In the genomic region with DNA sequence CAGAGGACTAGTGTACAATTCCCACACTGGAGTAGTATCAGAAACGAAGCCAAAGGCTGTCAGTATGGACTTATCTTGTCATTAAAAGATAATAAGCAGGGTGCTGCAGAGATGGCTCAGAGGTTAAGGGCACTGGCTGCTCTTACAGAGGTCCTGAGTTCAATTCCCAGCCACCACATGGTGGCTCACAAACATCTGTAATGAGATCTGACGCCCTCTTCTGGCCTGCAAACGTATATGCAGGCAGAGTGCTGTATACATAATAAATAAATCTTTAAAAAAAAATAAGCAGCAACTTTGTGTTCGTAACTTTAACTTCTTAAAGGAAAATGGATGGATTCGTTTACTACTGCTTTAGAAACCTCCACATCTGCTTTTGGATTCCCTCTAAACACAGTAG, we compare ENCODE assay signal across 29 mouse cellular contexts. TPM values are rescaled to one million over a fixed set of nuclear protein-coding genes. Genes with fewer than 3 reads are reported as not detected.
A peak's percentile ranks its signal among the peaks of the same experiment; 100 is the strongest.
DNase-seq lines count a peak whose midpoint lies in the region; ATAC-seq and TF ChIP-seq lines count a peak whose summit lies in the region.
"Had no signal": no experiment of that assay in that cellular context is flagged by ENCODE, and none has a peak within 500 bp of the region (broad histone marks: within the 10 kb centered on the region; RNA-seq: fewer than 3 reads in every experiment).

No protein-coding gene starts in this region.

- no peaks in the 10 kb centered on the region for H3K79me2 ChIP-seq in CH12.LX (replicated peaks; ENCODE audit: control insufficient read depth, extremely low read depth, insufficient read depth, poor library complexity, severe bottlenecking)
- H3K79me2 ChIP-seq in MEL (ENCODE audit: control insufficient read depth, insufficient read depth, low read length, poor library complexity) = no peaks in the 10 kb centered on the region

- H3K27me3 ChIP-seq in lung, postnatal 0 days (replicated peaks; ENCODE audit: insufficient read depth, low read length) = no peaks in the 10 kb centered on the region
- no peaks in the 10 kb centered on the region for H3K27me3 ChIP-seq in CH12.LX (replicated peaks)
- H3K27me3 ChIP-seq in MEL (ENCODE audit: control insufficient read depth in 1 of 2, insufficient read depth in 2 of 2, low read length in 2 of 2) = no peaks in the 10 kb centered on the region
- H3K27me3 ChIP-seq in kidney, adult 2 months (replicated peaks; ENCODE audit: control insufficient read depth, insufficient read depth, low read length) = no peaks in the 10 kb centered on the region

- no peak for TF ChIP-seq EP300 in lung, postnatal 0 days (IDR thresholded peaks at IDR 0.05)
- no peak for TF ChIP-seq EP300 in CH12.LX (IDR thresholded peaks at IDR 0.05; ENCODE audit: low read length)
- TF ChIP-seq EP300 in MEL (IDR thresholded peaks at IDR 0.05; ENCODE audit: low read depth in 1 of 2, low read length in 2 of 2) = no peak

- H3K4me3 ChIP-seq in layer of hippocampus, adult 2 months = no peak overlapping the region
- H3K4me3 ChIP-seq in lung, postnatal 0 days (ENCODE audit: low read depth, low read length) = no peak overlapping the region
- H3K4me3 ChIP-seq in CH12.LX (replicated peaks in 1 of 3; ENCODE audit: low read depth in 2 of 3, low read length in 2 of 3, poor library complexity in 1 of 3) (no peak overlapping the region), MEL (ENCODE audit: control insufficient read depth in 1 of 2, insufficient read depth in 1 of 2, low read depth in 2 of 2, low read length in 2 of 2) (no peak overlapping the region)
- no peak overlapping the region for H3K4me3 ChIP-seq in kidney, adult 2 months (ENCODE audit: insufficient read depth, low read depth, low read length)
- H3K4me3 ChIP-seq: forebrain, embryonic 10.5 days; forebrain, embryonic 13.5 days; heart, adult 2 months; heart, embryonic 10.5 days; hindbrain, embryonic 12.5 days; hindbrain, embryonic 15.5 days had no signal

- no peaks in the 10 kb centered on the region for H3K4me1 ChIP-seq in lung, postnatal 0 days (ENCODE audit: insufficient read depth, low read depth, low read length)
- H3K4me1 ChIP-seq in CH12.LX (ENCODE audit: control insufficient read depth in 1 of 2, insufficient read depth in 2 of 2) = peaks cover 0 to 4% of the 10 kb centered on the region in 2 experiments; a peak in 1 of 4 replicates
- peaks cover 0 to 14% of the 10 kb centered on the region in 2 experiments; a peak in 2 of 4 replicates for H3K4me1 ChIP-seq in MEL (ENCODE audit: control insufficient read depth in 1 of 2, insufficient read depth in 2 of 2, low read length in 2 of 2)
- H3K4me1 ChIP-seq in kidney, adult 2 months (ENCODE audit: control insufficient read depth, insufficient read depth, low read length) = no peaks in the 10 kb centered on the region
- H3K4me1 ChIP-seq: hindbrain, embryonic 12.5 days; hindbrain, embryonic 15.5 days had no signal

- DNase-seq in layer of hippocampus, adult 2 months (ENCODE audit: low spot score in 2 of 2) = no peak
- no peak for DNase-seq in layer of hippocampus, adult 8-10 months (ENCODE audit: low spot score in 2 of 2)
- no peak for DNase-seq in lung, postnatal 0 days (ENCODE audit: low spot score)
- no peak for DNase-seq in lung, postnatal 10 days
- DNase-seq in CH12.LX (ENCODE audit: extremely low read depth) = no peak
- DNase-seq in MEL (ENCODE audit: low read depth, low spot score) = no peak
- no peak for DNase-seq in kidney, adult 2 months
- no peak for DNase-seq in urinary bladder, postnatal 36 days (ENCODE audit: low spot score in 2 of 2)
- DNase-seq: adrenal gland, adult 8-10 months; adrenal gland, postnatal 36 days; B cell, adult 2 months; cerebellum, adult 18-20 months; cerebellum, adult 9-10 months; cerebellum, postnatal 14 days; gastrocnemius, postnatal 10 days; gastrocnemius, postnatal 36 days; heart, adult 2 months had no signal

- TF ChIP-seq RAD21 in CH12.LX (IDR thresholded peaks at IDR 0.05; ENCODE audit: low read depth, low read length) (no peak; the same call in 1 of the 2 replicates), MEL (IDR thresholded peaks at IDR 0.05; ENCODE audit: low read depth, low read length) (peak; percentile 39)

- H3K9me3 ChIP-seq in lung, postnatal 0 days (ENCODE audit: low read length) = no peaks in the 10 kb centered on the region
- H3K9me3 ChIP-seq in CH12.LX (replicated peaks; ENCODE audit: low read length) (no peaks in the 10 kb centered on the region), MEL (replicated peaks; ENCODE audit: insufficient read depth, low read length) (no peaks in the 10 kb centered on the region)
- H3K9me3 ChIP-seq: forebrain, embryonic 10.5 days; forebrain, embryonic 13.5 days; heart, embryonic 10.5 days; hindbrain, embryonic 12.5 days; hindbrain, embryonic 15.5 days had no signal

- TF ChIP-seq POLR2A in CH12.LX (IDR thresholded peaks at IDR 0.05; ENCODE audit: low read depth, low read length) (no peak), MEL (IDR thresholded peaks at IDR 0.05; ENCODE audit: control insufficient read depth in 1 of 2, insufficient read depth in 1 of 2, low read depth in 1 of 2, low read length in 2 of 2, poor library complexity in 1 of 2) (no peak)
- no peak for TF ChIP-seq POLR2A in kidney, adult 2 months (IDR thresholded peaks at IDR 0.05; ENCODE audit: low read depth, low read length)

- peak; percentile 35 for TF ChIP-seq CTCF in layer of hippocampus, adult 2 months (conservative IDR thresholded peaks at IDR 0.05)
- TF ChIP-seq CTCF in lung, postnatal 0 days (IDR thresholded peaks at IDR 0.05) = 0 out of 2 replicates have a peak, but pooled peaks have one; percentile 4
- TF ChIP-seq CTCF in CH12.LX (conservative IDR thresholded peaks at IDR 0.05 in 1 of 2, IDR thresholded peaks at IDR 0.05 in 1 of 2; ENCODE audit: low read depth in 2 of 2, low read length in 2 of 2) (peak in 1 of 2 experiments; percentile 46; a peak in 2 of 4 replicates), MEL (IDR thresholded peaks at IDR 0.05 in 2 of 3, conservative IDR thresholded peaks at IDR 0.05 in 1 of 3; ENCODE audit: control insufficient read depth in 1 of 3, insufficient read depth in 1 of 3, low read depth in 2 of 3, low read length in 3 of 3, poor library complexity in 1 of 3, severe bottlenecking in 1 of 3) (peak in 1 of 3 experiments; percentile 47; a peak in 2 of 6 replicates)
- TF ChIP-seq CTCF in kidney, adult 2 months (conservative IDR thresholded peaks at IDR 0.05; ENCODE audit: insufficient read depth, insufficient read length, low read depth, low read length) = no peak

- no peak overlapping the region for H3K9ac ChIP-seq in lung, postnatal 0 days (replicated peaks; ENCODE audit: low read depth)
- H3K9ac ChIP-seq in CH12.LX (ENCODE audit: insufficient read depth, low read depth) (no peak overlapping the region), MEL (ENCODE audit: control insufficient read depth, low read depth, low read length, poor library complexity, severe bottlenecking) (no peak overlapping the region)
- H3K9ac ChIP-seq: forebrain, embryonic 13.5 days; hindbrain, embryonic 12.5 days; hindbrain, embryonic 15.5 days had no signal

- no peak for ATAC-seq in lung, postnatal 0 days
- ATAC-seq: activated CD4-positive, CD25-positive, alpha-beta regulatory T cell, adult 4 months; forebrain, embryonic 13.5 days; forebrain, embryonic 16.5 days had no signal

- no peak overlapping the region for H3K4me2 ChIP-seq in lung, postnatal 0 days (replicated peaks; ENCODE audit: low read depth, low read length)
- H3K4me2 ChIP-seq in CH12.LX (ENCODE audit: insufficient read depth, low read depth, poor library complexity, severe bottlenecking) = no peak overlapping the region
- H3K4me2 ChIP-seq: forebrain, embryonic 13.5 days; hindbrain, embryonic 12.5 days; hindbrain, embryonic 15.5 days had no signal

- dilution Hi-C loops in CH12.LX (cut with MboI; ENCODE audit: extremely low pct_ligation_motif_present, extremely low pct_unique_long_range_greater_than_20kb, low sequenced_read_pairs) = no loop called here

- in situ Hi-C loops in CH12.LX (cut with MboI; ENCODE audit: low pct_ligation_motif_present, low pct_unique_long_range_greater_than_20kb, low sequenced_read_pairs) = loop anchor here (25.0 kb wide), 1 partner anchor 723 kb away; no protein-coding TSS in a partner anchor

- WGBS in lung, postnatal 0 days = 39% methylated on average over 5 of the region's 5 CpGs
- 64% methylated on average over 5 of the region's 5 CpGs for WGBS in kidney, adult 2 months

- no peaks in the 10 kb centered on the region for H3K36me3 ChIP-seq in lung, postnatal 0 days (ENCODE audit: insufficient read depth, low read length)
- no peaks in the 10 kb centered on the region for H3K36me3 ChIP-seq in CH12.LX (replicated peaks in 1 of 2; ENCODE audit: control insufficient read depth in 1 of 2, insufficient read depth in 1 of 2, low read length in 1 of 2)
- H3K36me3 ChIP-seq in MEL (ENCODE audit: control insufficient read depth in 1 of 2, insufficient read depth in 2 of 2, low read length in 2 of 2) = peaks cover 0 to 5% of the 10 kb centered on the region in 2 experiments; a peak in 2 of 4 replicates
- no peaks in the 10 kb centered on the region for H3K36me3 ChIP-seq in kidney, adult 2 months (ENCODE audit: control insufficient read depth, insufficient read depth, low read length)
- H3K36me3 ChIP-seq: forebrain, embryonic 10.5 days; heart, embryonic 10.5 days; hindbrain, embryonic 12.5 days; hindbrain, embryonic 15.5 days had no signal

- H3K27ac ChIP-seq in layer of hippocampus, adult 2 months = no peak overlapping the region
- H3K27ac ChIP-seq in lung, postnatal 0 days (ENCODE audit: low read length) = no peak overlapping the region
- no peak overlapping the region for H3K27ac ChIP-seq in CH12.LX (ENCODE audit: insufficient read depth, low read depth)
- no peak overlapping the region for H3K27ac ChIP-seq in MEL (ENCODE audit: control insufficient read depth, low read depth, low read length)
- no peak overlapping the region for H3K27ac ChIP-seq in kidney, adult 2 months (ENCODE audit: insufficient read depth, low read depth, low read length)
- H3K27ac ChIP-seq: forebrain, embryonic 10.5 days; forebrain, embryonic 13.5 days; heart, adult 2 months; heart, embryonic 10.5 days; hindbrain, embryonic 12.5 days; hindbrain, embryonic 15.5 days had no signal

TF ChIP-seq in CH12.LX, 34 proteins besides CTCF, POLR2A, EP300 and RAD21 (continues in another document):
- TF ChIP-seq IRF4 (IDR thresholded peaks at IDR 0.05; ENCODE audit: low read depth, low read length) = no peak

TF ChIP-seq in MEL, 35 proteins besides CTCF, POLR2A, EP300 and RAD21 (continues in another document):
- TF ChIP-seq USF1 (IDR thresholded peaks at IDR 0.05; ENCODE audit: low read depth, low read length) (no peak), GABPA (IDR thresholded peaks at IDR 0.05; ENCODE audit: low read depth, low read length) (no peak)

RNA-seq across cellular contexts. Expression of a gene that starts 44.0 kb away (rescaled TPM):
- total RNA-seq in layer of hippocampus, adult 2 months (2021) = 10 to 100 TPM; 26.6 to 29.8 TPM
- total RNA-seq in layer of hippocampus, adult 8-10 months (2022) = 10 to 100 TPM; 17.4 to 25.8 (median 21.9) TPM
- not detected in 2 replicates for polyA plus RNA-seq in lung, postnatal 0 days (2015; fragmentation: Nextera tagmentation; extraction: Ambion mirVana)
- not detected in 2 replicates for total RNA-seq in CH12.LX (2012; rRNA removed)
- total RNA-seq in CH12.LX (2014; rRNA removed) = not detected in 2 replicates
- polyA plus RNA-seq in CH12.LX (2012; ENCODE audit: insufficient read length, low read depth) = not detected in 2 replicates
- total RNA-seq in MEL (2012; rRNA removed) = 0.07 and 0.08 TPM in 2 replicates
- polyA plus RNA-seq in MEL (2012; ENCODE audit: insufficient read depth in 1 of 2, insufficient read length in 2 of 2, low read depth in 1 of 2, low replicate concordance in 2 of 2, missing spikeins in 1 of 2) = not detected
- 14.3 and 19.2 TPM in 2 replicates for polyA plus RNA-seq in kidney, adult 2 months (2012; rRNA removed)
- total RNA-seq: granulocyte monocyte progenitor cell, adult 5-6 weeks; heart, adult 2 months; heart, postnatal 25 days; hematopoietic stem cell, adult 5-6 weeks had no signal
- polyA plus RNA-seq: activated CD4-positive, CD25-positive, alpha-beta regulatory T cell, adult 4 months; heart, adult 2 months; heart, embryonic 14.5 days; heart, postnatal 0 days had no signal

Comparison
In these comparisons a context has a peak if more than half of its experiments do, and no peak if none do; other contexts are left out.
1. RNA of a gene that starts 44.0 kb away (total RNA-seq): 26.6 to 29.8 TPM in layer of hippocampus, adult 2 months and 17.4 to 25.8 TPM in layer of hippocampus, adult 8-10 months; 0.07 to 0.08 TPM in MEL and not detected in CH12.LX; every median in the first group is over 10 times any median in the second.